Mouse (Mus musculus): ENCODE data around the gene Trap1a. TPM values are rescaled to one million over a fixed set of nuclear protein-coding genes. Genes with fewer than 3 reads are reported as not detected.

Trap1a gene
- total RNA-seq, 2 experiments from 2014 or later, result not detected

Other genes starting within 250 kb of the Trap1a start
- gene Serpina7, start 248.4 kb upstream of the Trap1a start, total RNA-seq (2015; ENCODE audit: low replicate concordance), result not detected in 2 replicates
- gene Serpina7, start 248.4 kb upstream of the Trap1a start, total RNA-seq (2017; ENCODE audit: low replicate concordance), result not detected in 2 replicates
- not detected in 2 replicates for gene 4930513O06Rik, start 247.4 kb upstream of the Trap1a start, total RNA-seq (2015; ENCODE audit: low replicate concordance)
- not detected in 2 replicates for gene 4930513O06Rik, start 247.4 kb upstream of the Trap1a start, total RNA-seq (2017; ENCODE audit: low replicate concordance)
- not detected in 2 replicates for gene 4933428M09Rik, start 154.5 kb upstream of the Trap1a start, total RNA-seq (2015; ENCODE audit: low replicate concordance)
- gene 4933428M09Rik, start 154.5 kb upstream of the Trap1a start, total RNA-seq (2017; ENCODE audit: low replicate concordance), result not detected in 2 replicates
- gene Mum1l1, start 123.6 kb upstream of the Trap1a start, total RNA-seq (2015; ENCODE audit: low replicate concordance), result not detected in 2 replicates
- not detected in 2 replicates for gene Mum1l1, start 123.6 kb upstream of the Trap1a start, total RNA-seq (2017; ENCODE audit: low replicate concordance)
- 0.72 TPM in 1 of 2 replicates, not detected in the other for gene D330045A20Rik, start 146.7 kb downstream of the Trap1a start, total RNA-seq (2015; ENCODE audit: low replicate concordance)
- 0.68 and 1.4 TPM in 2 replicates for gene D330045A20Rik, start 146.7 kb downstream of the Trap1a start, total RNA-seq (2017; ENCODE audit: low replicate concordance)
- 2.9 TPM in 1 of 2 replicates, not detected in the other for gene Rnf128, start 229.6 kb downstream of the Trap1a start, total RNA-seq (2015; ENCODE audit: low replicate concordance)
- 1.7 TPM in 1 of 2 replicates, not detected in the other for gene Rnf128, start 229.6 kb downstream of the Trap1a start, total RNA-seq (2017; ENCODE audit: low replicate concordance)

Data from erythroid progenitor cell, adult 5-6 weeks (primary cell).